Mouse (Mus musculus): ENCODE results near the gene Tnfsf18.

The Tnfsf18 gene

DNA sequence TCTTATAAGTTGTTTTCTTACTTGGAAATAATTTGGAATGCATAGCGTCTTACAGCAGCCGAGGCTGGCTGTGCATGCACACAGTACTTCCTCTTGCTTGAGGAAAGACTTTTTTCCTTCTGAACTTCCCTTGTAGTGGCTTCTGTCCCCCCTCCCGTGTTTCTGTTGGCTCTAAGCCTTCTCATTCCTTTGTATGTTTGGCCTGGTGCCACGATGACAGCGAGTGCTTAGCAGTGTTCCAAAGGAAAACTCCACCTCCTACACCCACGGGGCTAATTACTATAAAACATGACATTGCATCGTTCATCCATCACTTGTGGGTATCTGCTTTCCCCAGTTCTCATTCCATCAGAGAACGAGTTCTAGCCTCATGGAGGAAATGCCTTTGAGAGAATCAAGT is at the start of gene Tnfsf18:
Gene Tnfsf18, plus strand, starts transcription at position 313 of the 400 bp plus-strand sequence.
- peak; percentile 81 for DNase-seq

DNA sequence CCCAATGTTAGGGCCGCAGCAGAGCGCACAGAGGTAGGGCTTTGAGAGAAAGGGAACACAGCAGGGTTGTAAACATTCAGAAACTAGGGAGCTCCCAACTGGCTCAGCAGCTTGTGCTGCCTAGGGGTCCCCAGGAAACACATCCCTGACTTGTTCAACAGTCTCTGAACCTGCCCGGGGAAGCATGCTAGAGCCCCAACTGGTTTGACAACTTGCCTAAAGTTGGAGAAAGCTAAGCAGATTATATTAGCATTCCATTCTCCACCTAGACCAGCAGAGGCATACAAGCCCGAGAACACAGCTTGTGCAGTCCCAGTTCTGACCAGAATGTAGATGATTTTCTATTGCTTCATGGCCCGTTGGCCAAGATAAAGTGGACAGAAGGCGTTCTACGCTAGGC is 49.6 kb upstream of the Tnfsf18 start:
- DNase-seq: peak; percentile 57

DNA sequence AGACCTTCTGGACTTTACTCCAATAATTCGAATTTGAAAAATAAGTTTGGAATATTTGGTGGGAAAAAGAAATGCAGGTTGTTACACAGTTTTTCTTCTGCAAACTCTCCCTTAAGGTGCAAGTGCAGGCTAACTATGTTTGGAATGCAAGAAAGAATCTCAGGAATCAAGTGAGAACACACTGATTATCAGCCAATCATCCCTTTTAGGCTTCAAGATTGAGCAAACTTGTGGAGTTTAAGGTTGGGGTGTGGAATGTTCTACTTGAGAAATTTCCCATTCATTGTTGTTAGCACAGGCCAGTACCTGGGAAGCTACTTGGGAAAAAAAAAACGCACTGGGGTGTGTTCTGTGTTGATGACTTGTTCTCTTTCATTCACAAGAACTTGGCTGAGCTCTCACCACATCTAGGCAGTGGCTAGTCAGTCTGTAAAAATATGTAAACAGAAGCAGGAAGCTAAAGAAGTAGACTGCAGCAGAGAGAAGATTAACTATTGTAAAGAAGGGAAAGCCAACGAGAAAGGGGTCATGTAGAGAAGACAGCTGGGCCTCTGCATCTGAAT is 42.7 kb upstream of the Tnfsf18 start:
- peak; percentile 52 for DNase-seq

DNA sequence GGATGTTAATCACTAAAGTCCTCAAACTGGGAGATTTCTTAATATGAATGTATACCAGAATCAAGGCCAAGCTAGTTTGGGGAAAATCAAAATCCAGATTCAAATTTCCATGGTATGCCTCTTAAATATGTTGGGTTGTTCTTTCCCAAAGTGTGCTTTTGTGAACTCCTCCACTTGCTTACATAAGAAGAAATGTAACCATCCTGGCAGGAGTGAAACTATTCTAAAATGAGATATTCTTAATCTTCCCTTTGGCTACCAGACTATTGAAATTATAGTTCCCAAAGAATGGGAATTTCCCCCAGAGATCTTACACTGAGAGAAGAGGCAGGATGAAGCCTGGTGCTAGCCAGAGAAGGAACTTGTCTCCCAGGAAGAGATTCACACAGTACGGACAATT is 42.2 kb upstream of the Tnfsf18 start:
- DNase-seq: no peak

DNA sequence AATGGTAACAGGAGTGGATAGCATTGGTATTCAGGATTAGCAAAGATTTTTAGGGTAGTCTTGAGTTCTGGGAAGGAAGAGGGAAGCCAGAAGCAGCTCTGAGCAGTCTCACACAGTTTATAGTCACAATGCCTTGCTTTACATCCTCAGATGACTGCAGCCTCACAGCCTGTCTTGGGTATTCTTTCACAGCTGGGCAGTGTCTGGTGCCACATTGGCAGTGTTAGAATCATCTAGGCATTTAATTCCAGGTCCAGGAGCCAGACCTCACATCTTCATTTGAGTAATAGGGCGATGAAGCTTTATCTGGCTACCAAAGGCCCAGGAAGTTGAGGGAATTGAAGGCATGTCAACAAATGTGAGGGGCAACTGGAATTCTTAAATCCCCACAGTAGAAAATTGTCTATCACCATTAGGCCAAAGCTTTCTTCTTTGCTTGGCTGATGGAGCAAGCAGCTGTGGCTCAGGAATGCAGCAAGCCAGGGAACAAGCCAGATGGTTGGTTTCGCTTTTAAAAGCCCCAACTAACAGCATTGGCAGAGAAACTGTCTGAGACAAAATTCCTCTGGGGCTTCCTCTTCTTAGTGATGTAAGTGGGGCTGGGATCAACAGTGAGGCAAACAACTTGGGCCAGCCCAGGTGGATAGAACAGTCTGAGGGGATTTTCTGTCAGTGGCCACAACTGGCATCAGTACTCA is 30.9 kb upstream of the Tnfsf18 start:
- DNase-seq: peak; percentile 60

DNA sequence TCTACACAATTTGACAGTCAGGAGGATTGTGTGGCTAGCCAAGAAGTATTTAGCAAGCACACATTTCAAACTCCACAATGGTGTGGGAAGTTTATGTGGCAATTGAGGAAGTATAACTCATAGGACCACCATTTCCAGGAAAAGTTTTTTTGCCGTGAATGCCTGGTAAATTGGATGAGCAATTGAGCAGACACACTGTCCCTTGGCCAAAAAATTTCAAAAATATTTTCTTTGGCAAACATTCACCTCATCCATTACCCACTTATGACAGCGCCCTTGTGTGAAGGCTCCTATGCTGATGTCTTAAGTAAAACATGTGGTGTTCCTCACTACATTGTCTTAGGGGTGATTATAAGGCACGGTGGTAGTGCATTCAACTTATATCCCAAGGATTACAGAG is 17.2 kb upstream of the Tnfsf18 start:
- no peak for DNase-seq

DNA sequence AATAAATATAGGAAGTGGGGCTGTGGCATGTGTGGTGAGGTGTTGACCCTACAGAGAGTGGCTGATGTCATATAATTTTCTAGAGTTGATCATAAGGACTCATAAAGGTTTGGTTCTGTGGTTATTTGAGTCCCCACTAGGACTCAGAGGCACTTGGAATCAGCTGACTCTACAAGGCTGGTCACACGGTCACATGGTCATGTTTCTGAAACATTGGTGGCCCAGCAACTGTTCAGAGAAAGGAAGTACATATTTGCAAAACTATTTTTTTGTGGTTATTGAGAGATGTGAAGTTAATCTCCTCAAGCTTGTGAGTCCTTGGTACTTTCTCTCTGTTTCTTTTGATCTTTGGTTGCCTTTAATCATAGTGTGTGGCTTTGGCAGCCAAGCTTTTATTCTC is 14.6 kb upstream of the Tnfsf18 start:
- peak; percentile 32 for DNase-seq

DNA sequence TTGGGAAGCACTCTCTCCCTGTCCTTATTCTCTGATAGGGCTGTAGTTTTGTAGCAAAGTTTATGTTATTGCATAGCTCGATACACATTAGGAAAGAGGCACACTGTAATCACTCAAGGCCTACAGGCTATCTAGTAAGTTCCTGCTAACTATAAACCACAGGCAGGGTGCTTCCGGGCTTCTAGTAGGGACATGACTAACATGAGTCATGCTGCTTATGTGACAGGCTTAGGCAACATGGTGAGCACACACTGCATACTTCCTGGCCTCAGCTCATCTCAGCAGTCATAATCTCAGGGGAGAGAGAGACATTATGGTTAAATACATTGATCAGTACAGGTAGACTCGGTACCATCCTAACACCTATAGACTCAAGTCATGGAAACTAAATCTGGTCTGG is 12.2 kb upstream of the Tnfsf18 start:
- peak; percentile 60 for DNase-seq

DNA sequence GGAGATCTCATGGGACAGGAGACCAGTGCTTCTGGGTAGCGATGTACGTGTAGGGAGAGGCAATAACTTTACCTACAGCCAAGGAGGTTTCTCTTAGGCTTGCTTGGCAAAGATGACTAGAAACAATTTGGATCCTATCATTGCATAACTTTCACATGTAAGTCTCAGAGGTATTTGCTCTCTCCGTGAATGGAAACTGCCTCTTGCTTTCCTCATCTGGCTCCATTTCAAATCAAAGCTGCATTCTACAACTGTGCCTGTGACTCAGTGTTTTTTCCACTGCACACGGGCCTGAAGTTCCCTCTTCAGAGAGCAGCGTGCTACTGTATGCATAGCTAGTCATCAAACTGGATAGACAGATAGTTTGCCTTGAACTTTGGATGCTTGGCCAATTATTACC is 7.4 kb upstream of the Tnfsf18 start:
- peak; percentile 42 for DNase-seq

DNA sequence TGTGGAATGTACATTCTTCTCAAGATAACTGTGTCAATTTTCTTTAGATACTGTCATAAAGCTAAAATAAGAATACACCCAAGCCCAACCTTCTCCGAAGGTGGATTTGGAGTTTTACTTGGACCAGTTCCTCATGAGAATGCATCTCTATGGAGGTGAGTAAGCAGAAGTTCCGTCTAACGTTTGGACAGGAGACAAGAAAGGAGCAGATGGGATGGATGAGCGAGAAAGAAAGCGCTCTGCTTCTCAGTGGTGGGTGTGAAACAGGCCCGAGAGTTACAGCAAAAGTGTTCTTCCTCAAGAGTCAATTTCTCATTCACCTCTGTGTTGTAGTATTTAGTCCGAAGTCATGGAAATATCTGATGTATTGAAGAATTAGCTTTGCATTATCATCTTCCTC is 2.7 kb upstream of the Tnfsf18 start:
- no peak for DNase-seq

DNA sequence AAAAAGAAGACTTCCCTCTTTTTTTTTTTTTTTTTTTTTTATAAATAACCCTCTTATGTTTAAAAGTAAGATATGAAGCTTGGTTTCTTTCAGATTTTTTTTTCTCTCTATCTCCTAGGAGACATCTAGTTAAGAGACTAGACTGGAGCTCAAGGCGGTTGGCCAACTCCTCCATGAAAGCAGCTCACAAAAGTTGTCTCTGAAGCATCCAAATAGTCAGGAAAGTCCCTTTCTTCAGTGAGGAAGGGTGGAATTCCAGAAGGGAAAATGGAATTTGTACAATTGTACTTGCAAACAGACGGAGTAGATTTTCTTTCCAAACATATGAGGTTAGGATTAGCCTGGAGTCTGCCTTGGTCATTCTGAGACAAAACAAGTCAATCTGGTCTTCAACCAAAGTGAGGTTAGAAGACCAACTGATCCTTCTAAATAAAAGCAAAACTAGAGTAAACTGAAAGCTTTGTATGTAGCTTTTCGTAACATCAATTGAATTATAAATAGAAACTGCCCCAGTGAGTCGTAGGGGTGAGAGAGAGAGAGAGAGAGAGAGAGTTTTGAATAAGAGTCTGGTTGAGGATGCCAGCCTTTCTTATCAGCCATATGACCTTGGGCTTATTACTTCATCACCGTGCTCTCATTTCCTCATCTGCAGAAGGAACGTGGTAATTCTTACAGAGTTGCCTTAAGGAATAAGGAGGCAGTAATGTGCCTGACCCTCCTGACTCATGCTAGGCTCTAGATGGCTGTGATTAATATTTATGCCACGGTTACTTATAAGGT is 2.6 kb downstream of the Tnfsf18 start:
- DNase-seq: peak; percentile 29

DNA sequence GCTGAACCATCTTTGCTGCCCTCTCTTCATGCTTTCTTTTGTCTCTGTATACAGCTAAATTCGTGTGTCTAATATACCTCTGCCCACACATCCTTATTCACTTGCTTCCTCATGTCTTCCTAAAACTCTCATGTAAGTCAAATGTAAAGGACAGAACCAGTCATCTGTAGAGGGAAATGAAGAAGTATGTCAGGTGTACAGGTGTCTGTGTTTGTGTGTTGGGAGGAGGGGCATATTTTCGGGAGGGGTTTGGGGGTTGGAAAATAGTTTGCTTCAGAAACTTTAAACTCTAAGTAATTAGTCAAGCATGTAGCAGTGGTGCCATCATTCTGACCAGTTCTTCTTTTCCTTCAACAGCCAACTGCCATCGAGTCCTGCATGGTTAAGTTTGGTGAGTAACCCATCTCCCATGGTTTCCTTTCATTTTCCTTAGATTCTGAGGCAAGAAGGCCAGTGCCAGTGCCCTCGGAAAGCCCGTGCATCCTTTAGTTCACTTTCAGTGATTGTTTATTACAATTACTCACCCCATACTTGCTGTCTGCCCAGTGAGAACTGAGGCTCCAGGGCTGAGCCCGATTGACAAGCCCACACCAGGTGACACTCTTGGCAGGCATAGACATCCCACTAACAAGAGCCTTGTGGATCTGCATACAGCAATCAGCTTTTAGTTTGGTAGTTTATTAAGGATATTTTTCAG is 5.8 kb downstream of the Tnfsf18 start:
- DNase-seq: no peak

DNA sequence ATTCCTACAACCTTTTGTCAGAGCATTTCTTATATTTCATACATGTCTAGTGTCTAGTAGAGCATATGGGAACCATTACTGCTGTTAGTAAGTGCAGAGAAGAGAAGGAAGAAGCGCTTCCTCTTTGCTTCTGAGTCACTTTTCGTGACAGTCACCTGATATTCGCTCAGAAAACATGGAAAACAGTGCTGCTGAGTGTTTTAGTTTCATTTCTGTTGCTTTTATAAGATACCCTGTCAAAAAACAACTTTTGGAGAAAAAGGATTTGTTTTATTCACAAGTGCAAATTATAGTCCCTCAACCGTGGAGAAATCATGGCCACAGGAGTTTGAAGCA is 6.3 kb downstream of the Tnfsf18 start:
- DNase-seq: no peak

DNA sequence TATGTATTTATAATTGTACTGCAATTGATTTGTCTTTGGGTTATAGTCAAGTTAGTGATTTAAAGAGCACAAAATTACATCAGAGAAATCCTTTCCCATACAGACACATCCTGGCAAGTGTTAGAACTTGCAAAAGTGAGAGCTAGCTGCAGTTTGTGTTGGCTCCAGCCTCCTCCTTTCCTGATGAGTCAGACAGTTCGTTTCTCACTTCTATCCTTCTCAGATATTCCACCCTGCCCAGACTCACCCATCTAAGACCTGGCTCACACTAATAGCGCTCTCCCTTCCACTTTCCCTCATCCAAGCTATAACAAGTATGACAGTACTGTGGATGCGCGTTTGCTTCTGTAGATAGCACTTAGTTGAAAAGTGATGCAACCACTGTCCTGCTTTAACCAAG is 11.9 kb downstream of the Tnfsf18 start:
- DNase-seq: no peak

DNA sequence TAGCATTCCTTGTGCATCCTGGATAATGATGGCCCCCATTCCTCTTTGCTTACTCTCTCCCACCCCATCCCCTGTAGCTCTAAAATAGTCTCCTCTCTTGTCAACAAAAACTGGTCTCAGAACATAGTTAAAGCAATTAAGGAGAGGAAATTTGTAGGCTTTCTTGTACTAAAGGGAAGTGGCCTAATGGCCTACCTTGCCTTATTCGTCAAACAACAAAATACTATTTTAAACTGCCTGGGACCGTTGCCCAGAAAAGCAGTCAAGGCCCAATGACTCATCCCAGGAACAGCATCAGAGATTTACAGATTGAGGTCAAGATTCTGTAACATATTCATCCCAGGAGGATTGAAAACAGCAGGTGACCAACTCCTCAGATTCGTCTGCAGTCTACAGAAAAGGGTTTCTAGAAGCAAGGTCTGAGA is 13.2 kb downstream of the Tnfsf18 start:
- DNase-seq: peak; percentile 59

DNA sequence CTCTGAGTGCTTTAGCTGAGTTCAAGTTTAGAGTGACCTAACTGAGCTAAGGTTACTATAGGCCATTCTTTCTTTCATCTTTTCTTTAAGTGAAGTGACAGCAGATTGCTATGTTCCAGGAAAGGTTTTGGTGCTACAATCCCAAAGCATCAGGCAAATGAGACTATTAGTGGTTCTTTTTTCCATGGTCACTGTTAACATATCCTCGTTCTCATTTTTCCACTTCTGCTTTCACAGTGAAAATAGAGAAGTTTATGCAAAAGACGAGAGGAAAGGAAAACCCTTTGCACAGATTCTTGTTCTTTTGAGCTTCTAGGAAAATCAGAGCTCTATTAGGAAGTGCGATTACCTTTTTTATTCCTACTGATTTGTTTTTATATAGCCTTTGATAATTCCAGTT is 22.9 kb downstream of the Tnfsf18 start:
- DNase-seq: no peak

DNA sequence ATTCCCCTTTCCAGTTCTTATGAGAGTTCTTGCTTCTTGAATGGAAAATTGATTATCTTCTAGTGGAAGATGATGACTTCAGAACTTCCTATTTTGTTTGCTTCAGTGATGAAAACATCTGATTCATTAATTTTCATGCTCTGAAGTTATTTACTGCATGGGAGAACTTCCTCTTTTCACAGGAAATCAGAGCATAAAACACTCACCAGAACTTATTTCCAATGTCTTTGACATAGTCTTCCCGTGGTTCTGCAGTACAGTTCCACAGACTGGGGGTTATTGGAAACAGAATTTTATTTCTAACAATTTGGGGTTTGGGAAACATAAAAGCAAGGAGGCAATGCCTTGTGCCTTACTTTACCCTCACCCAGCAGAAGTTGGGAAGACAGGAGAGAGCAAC is 25.8 kb downstream of the Tnfsf18 start:
- no peak for DNase-seq

DNA sequence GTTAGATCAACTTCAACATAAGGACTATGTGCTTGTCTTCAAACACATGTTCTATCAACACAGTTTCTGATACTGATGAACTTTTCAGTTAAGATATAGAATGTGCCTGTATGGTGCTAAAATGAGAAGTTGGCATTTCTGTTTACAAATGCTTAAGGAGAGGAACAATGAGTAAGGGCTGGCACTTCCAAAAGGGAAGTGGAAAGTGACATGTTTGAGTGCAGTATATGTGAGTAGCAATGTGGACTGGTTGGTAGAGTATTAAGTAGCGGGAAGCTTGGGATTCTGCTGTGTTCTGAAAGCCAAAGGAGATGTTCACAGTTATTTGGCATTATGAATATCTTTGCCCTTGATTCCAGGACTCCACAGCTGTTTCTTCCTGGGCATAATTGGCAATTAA is 33.7 kb downstream of the Tnfsf18 start:
- DNase-seq: peak; percentile 10

DNA sequence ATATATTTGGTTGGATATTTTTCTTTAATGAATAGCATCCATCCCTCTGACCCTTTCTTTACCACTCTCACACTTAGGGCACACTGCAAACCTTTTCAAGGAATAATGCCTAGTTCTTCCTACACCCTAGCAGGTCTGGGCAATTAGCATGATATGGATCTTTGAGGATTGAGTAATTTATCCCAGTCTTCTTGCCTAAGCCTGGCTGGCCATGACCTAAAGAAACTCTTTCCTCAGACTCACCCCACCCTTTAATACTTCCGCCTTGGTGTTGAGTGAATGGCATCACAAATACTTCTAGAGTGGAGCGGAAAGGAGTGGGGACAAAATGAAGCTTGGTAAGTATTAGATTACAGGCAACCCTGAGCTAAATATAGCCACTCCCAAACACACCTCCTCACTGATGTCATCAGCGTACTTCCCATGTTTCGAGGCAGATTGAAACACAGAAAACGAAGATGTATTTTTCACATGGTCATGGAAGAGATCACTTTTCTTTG is 56.2 kb downstream of the Tnfsf18 start:
- peak; percentile 51 for DNase-seq

DNA sequence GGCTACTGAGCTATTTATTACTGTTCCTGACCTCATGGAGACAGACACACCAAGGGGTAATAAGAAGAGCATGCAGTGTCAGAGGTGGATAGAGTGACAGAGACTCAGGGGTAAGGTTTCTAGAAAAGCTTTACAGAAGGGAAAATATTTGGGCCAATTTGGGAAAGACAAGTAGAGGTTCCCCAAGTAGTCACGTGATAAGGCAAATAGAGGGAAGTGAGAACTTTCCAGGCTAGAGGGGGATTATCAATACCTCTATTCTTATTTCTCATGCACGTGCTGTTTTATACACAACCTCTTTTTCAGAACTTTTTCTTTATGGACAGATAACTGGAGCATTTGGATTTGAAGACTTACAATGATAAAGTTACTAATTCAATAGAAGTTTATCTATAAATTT is 57.6 kb downstream of the Tnfsf18 start:
- DNase-seq: no peak
